Mouse (Mus musculus): Measurements from ENCODE around the gene Prmt9.
A peak's percentile ranks its signal among the peaks of the same experiment; 100 is the strongest.

The Prmt9 gene

DNA sequence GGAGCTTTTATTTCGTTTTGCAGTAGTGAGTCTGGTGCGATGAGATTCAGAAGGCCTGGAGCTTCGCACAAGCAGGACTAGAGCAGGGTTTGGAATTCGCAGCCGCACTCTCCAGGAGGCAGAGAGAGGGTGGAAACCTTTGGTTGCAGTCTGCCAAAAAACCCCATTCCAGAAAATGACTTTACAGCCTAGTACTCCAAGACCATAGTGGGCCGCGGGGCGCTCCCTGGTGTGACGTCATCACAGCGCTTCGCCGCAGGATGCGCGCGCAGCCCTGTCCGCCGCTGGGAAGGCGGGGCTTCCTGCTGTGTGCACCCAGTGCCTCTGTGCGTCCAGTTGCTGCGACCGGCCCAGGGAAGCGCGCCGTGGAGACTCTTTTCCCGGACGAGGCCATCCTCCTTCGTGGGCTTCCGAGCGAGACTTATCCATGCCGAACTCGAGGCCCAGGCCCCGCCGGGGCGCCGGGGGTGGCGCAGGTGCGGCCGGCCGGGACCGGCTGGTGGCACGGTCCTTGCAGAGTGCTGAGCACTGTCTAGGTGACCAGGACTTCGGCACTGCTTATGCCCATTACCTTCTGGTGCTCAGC lies at the start of gene Prmt9:
Gene Prmt9 (plus strand): TSS at position 277 of the 586 bp plus-strand sequence.
- peak; percentile 96 for DNase-seq (ENCODE audit: low read depth, low spot score)

DNA sequence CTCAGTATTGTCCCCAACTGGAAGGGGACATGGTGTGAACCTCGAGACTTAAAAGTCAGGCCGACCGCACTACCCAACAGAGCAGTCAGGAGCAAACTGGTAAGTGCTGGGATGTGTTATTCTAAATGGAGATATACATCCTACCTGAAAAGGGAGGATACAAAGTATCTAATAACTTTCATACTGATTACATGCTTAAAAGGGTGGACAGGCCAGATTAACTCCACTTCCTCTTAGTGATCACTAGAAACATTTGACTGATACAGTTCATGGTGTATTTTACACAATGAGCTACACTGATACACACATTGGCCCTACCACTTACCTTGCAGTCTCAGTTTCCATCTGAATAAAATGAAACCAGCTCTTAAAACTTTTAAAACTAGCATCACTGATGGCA lies 48.9 kb upstream of the Prmt9 start:
- DNase-seq (ENCODE audit: low read depth, low spot score): no peak

GRCm38 (mm10) chr8:77501131-77501530 lies 48.1 kb upstream of the Prmt9 start:
- no peak for DNase-seq (ENCODE audit: low read depth, low spot score)

DNA sequence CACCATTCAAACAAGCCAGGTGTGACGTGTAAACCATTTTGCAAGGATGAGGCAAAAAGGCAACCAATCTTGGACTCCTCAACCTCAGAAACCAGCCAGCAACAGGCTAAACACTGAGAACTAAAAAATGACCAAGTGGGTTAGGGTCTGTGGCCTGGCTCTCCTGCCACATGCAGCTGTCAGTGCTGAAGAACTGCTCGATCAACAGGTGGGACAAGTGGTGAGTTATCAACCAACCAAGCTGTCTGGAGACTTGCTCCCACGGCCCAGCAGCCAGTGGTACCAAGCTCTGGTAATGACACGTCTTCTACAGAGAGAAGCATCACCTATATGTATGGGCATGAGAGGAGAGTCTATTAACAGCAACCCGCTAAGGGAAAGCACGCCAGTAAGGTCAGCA lies 46.6 kb upstream of the Prmt9 start:
- no peak for DNase-seq (ENCODE audit: low read depth, low spot score)

DNA sequence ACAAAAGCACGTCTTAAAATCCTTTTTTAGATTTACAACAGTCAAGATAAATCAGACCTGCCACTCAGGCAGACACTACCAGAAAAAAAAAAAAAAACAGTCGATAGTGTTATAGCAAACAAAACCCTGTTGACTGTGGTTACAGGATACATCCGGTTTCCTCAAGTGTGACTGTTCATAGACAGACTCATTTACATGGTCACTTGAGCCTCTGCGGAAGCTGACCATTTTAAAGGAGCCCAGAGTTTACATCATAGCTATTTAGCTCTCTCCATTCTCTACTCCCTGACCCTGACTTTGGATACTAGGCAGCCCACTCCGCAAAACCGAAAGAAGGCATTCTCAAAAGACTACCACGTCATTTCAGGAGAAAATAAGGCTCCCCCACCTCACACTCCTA lies 42.7 kb upstream of the Prmt9 start:
- DNase-seq (ENCODE audit: low read depth, low spot score): no peak

DNA sequence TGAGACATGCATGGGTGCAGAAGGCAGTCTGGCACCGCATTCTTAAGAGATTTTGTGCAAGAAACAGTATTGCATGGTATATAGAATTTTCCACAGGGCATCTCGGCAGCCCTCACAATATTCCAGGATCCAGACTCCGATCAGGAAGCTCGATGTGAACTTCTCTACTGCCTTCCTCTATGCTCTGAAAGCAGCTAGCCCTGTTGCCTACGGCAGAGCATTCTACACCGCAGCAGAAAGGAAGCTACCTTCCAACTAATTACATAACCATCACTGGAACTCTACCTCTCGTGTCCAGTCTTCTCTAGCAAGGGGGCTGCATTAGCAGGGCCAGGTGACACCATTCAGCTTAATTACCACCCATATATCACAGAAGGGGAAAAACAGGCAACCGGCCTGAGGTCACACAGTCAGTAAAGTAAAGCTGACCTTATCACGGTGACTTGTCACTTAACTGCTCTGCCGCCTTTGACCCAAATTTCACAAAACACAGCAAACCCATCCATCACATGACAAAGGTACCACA lies 41.6 kb upstream of the Prmt9 start:
- DNase-seq (ENCODE audit: low read depth, low spot score): no peak

DNA sequence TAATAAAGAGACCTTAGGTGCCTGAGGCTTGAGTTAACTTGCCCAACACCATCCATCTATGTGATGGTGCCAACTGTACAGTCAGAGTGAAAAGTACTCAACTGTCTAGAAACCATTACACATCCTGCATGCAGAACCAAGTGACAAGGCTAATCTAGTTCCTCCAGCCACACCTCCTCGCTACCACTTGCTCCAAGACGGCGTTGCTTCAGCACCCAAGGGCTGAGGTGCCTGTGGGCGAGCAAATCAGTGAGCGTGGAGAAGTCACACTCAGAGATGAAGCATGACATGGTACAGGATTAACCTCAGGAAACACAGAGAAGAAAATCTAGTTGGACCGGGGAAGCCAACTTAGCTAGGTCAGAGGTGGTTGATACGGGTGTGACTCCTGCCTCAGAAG lies 40.2 kb upstream of the Prmt9 start:
- DNase-seq (ENCODE audit: low read depth, low spot score): peak; percentile 24

- no peak for DNase-seq (ENCODE audit: low read depth, low spot score)
Measured at GRCm38 (mm10) chr8:77510426-77510825, 38.8 kb upstream of the Prmt9 start.

DNA sequence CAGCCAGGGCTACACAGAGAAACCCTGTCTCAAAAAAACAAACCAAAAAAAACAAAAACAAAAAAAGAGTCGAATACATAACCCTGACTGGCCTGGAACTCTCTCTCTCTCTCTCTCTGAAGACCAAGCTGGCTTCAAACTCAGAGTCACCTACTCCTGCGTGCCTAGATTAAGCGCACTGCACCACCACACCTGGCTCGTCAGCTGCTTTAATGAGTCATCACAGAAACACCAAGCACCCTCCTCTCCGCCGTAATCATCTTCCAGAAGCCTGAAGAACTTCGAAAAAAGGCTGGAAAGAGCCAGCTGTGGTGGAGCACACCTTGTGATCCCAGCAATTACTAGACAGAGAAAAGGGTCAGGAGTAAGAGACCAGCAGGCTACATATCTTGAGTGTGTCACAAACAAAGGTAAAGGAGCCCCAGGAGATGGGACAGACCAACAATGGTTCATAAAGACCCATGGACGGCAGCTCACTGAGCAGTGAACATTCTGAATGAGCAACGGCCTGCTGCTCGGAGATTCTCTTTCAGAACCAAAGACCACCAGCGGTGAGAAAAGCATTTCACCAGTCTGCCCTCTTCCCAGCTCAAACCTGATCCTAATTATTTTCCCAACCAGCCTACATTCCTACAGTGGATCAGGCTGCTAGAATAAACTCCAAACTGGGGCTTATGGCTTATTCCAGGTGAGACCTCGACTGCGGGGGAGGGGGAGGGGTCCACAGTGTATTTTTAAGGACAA lies 37.3 kb upstream of the Prmt9 start:
- DNase-seq (ENCODE audit: low read depth, low spot score): no peak

- no peak for DNase-seq (ENCODE audit: low read depth, low spot score)
Measured at GRCm38 (mm10) chr8:77515201-77515600, 34.0 kb upstream of the Prmt9 start.

- no peak for DNase-seq (ENCODE audit: low read depth, low spot score)
Measured at GRCm38 (mm10) chr8:77515786-77516185, 33.4 kb upstream of the Prmt9 start.

- DNase-seq (ENCODE audit: low read depth, low spot score): peak; percentile 30
Measured at GRCm38 (mm10) chr8:77516845-77517244, 32.4 kb upstream of the Prmt9 start.

DNA sequence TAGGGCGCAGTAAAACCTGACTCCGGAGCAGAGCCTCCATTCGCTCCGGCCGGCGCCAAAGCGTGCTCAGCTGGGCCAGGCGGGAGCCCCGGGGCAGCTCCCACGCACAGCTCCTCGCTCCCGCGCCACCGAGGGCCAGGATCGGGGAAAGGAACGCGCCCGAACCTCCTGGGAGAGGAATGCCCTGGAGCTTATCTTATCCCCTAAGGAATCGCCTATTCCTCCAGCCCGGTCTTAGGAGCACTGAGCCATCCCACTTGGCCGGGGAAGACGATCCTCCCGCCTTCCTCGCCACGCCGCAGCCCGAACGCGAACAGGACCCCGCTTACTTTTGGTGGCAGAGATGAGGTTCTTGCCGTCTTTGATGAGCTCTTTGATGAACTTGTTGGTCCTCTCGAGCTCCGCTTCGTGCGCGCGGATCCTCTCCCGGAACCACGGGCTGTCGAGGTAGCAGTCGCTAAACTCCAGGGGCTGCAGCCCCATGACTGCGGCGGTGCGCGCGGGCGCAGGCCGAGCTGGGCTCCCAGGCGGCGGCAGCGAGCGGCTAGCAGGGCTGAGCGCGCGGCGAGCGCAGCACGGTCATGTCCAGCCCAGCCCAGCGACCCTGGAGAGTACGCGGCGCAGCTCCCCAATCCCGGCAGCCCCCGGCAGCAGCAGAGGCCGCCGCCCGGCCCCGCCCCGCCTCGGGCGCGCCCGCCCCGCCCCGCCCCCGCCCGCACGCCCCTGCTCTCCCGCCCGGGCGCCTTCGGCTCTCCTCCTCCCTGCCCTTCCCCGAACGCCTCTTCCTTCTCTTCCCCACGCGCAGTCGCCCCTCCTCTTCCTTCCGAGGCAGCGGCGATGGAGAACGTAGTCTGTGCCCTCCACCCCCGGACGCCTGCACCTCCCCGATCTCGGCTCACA lies 31.6 kb upstream of the Prmt9 start, which contains the start of gene Arhgap10:
Gene Arhgap10 (minus strand): TSS at position 653 of the 900 bp plus-strand sequence.
- DNase-seq (ENCODE audit: low read depth, low spot score): peak; percentile 92

GRCm38 (mm10) chr8:77518201-77519115 lies 30.7 kb upstream of the Prmt9 start:
- no peak for DNase-seq (ENCODE audit: low read depth, low spot score)

GRCm38 (mm10) chr8:77520601-77521000 lies 28.6 kb upstream of the Prmt9 start:
- no peak for DNase-seq (ENCODE audit: low read depth, low spot score)

GRCm38 (mm10) chr8:77521028-77521785 lies 28.0 kb upstream of the Prmt9 start:
- DNase-seq (ENCODE audit: low read depth, low spot score): no peak

GRCm38 (mm10) chr8:77522984-77523383 lies 26.2 kb upstream of the Prmt9 start:
- no peak for DNase-seq (ENCODE audit: low read depth, low spot score)

DNA sequence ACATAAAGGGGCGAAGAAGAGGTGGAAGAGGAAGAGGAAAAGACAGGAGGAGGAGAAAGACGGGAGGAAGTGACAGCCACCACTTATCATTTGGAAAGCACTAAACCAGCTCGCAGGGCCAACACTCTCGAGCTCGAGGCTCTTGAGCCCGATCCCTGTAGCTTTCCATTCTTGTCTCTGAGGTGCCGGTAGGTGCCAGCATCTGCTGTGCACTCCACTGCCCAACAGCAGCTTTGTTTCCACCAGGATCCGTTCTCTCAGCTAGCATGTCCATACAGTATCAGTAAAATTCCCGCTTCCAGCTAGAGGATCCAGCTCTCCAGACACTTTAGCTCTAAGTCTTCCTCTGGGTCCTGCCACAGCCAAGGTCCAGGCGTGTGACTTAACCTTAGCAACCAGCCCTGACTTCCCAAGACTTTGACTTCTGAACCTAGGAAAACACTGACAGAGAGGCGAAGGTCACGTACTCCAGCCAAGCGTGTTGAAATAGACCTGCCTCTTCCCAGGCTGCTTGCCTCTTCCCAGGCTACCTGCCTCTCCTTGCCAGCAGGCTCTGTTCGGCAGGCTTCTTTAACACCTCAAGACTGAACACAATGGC lies 25.1 kb upstream of the Prmt9 start:
- no peak for DNase-seq (ENCODE audit: low read depth, low spot score)

GRCm38 (mm10) chr8:77524906-77525305 lies 24.3 kb upstream of the Prmt9 start:
- DNase-seq (ENCODE audit: low read depth, low spot score): no peak

GRCm38 (mm10) chr8:77526130-77526529 lies 23.1 kb upstream of the Prmt9 start:
- DNase-seq (ENCODE audit: low read depth, low spot score): no peak

Measured in CD4-positive, CD25-positive, alpha-beta regulatory T cell, adult 2 months (primary cell).